Mouse (Mus musculus) stomach, postnatal 0 days (tissue): ENCODE measurements around the gene Dnaaf1. TPM values are rescaled to one million over a fixed set of nuclear protein-coding genes. Genes with fewer than 3 reads are reported as not detected.
A peak's percentile ranks its signal among the peaks of the same experiment; 100 is the strongest.

Experiments used
- ATAC-seq: fragments of 200-750 bp; cut with Nextera tagmentation; 2 replicates; pipeline ENCODE4 v1.8.0; 2017; ENCODE audit not compliant: low FRiP score, low TSS enrichment
- DNase-seq: peaks from one replicate; pipeline ENCODE4 v3.0.0-alpha.2; 2016; ENCODE audit warnings: low spot score
- H3K27ac ChIP-seq: fragments of 300-500 bp; sonication (generic); replicated peaks from 2 replicates; pipeline ENCODE4 v1.5.1; 2014; ENCODE audit warnings: mild to moderate bottlenecking, control low read depth
- H3K27me3 ChIP-seq: fragments of 300-500 bp; sonication (generic); 2 replicates; pipeline ENCODE4 v1.6.1; 2014; ENCODE audit warnings: low read length; ENCODE audit not compliant: control insufficient read depth, insufficient read depth
- H3K36me3 ChIP-seq: fragments of 300-500 bp; sonication (generic); 2 replicates; pipeline ENCODE4 v1.6.1; 2014; ENCODE audit warnings: low read length, mixed read lengths; ENCODE audit not compliant: control insufficient read depth, insufficient read depth
- H3K4me1 ChIP-seq: fragments of 300-500 bp; sonication (generic); replicated peaks from 2 replicates; pipeline ENCODE4 v1.6.1; 2014; ENCODE audit warnings: antibody characterized with exemption; ENCODE audit not compliant: control insufficient read depth, insufficient read depth
- H3K4me2 ChIP-seq: fragments of 300-500 bp; sonication (generic); replicated peaks from 2 replicates; pipeline ENCODE4 v1.6.1; 2014; ENCODE audit warnings: low read depth, mild to moderate bottlenecking, control low read depth, moderate library complexity
- H3K4me3 ChIP-seq: fragments of 300-500 bp; sonication (generic); 2 replicates; pipeline ENCODE4 v1.5.1; 2014; ENCODE audit warnings: low read depth, low read length, control low read depth
- H3K9ac ChIP-seq: fragments of 300-500 bp; sonication (generic); 2 replicates; pipeline ENCODE4 v1.6.1; 2014; ENCODE audit warnings: mild to moderate bottlenecking, low read length, control low read depth, mixed read lengths
- H3K9me3 ChIP-seq: fragments of 300-500 bp; sonication (generic); 2 replicates; pipeline ENCODE4 v1.6.1; 2016; ENCODE audit warnings: low read length; ENCODE audit not compliant: control insufficient read depth
- CTCF ChIP-seq: IDR thresholded peaks from 2 replicates; pipeline ENCODE4 v1.5.1; 2016; ENCODE audit warnings: antibody characterized with exemption, low read depth, mild to moderate bottlenecking, moderate library complexity
- EP300 ChIP-seq: optimal IDR thresholded peaks from 2 replicates; pipeline ENCODE3; 2016; ENCODE audit warnings: antibody characterized with exemption
- WGBS: fragments of 180-500 bp; shearing (Covaris S2); extraction: QIAGEN DNeasy Blood & Tissue Kit; methylation state at CpG from one replicate; pipeline ENCODE4 v1.1.7; 2014; 5-methylcytosine and 5-hydroxymethylcytosine counted together
- polyA plus RNA-seq: library from polyadenylated mRNA; unstranded; fragments of >200 nt; fragmentation: Nextera tagmentation; extraction: Ambion mirVana; gene quantifications from 2 replicates; pipeline ENCODE4 v1.2.1, GENCODE M21; 2015

The Dnaaf1 gene
- polyA plus RNA-seq, 1 experiment from 2014 or later: 0.24 TPM

GRCm38 (mm10) chr8:119575366-119575726, 311 bp downstream of the Dnaaf1 start:
- ATAC-seq (no peak), DNase-seq (no peak)
- TF ChIP-seq EP300: no peak
- TF ChIP-seq CTCF: no peak
- H3K36me3 ChIP-seq: no peaks in the 10 kb centered on the region
- H3K9ac ChIP-seq: peak overlapping the region; percentile 65
- peak overlapping the region; percentile 98 for H3K4me2 ChIP-seq
- no peaks in the 10 kb centered on the region for H3K27me3 ChIP-seq
- H3K9me3 ChIP-seq: no peaks in the 10 kb centered on the region
- WGBS: 2% methylated on average over 16 of the region's 16 CpGs
- H3K4me1 ChIP-seq: no peaks in the 10 kb centered on the region; the same call in 1 of the 2 replicates
- H3K4me3 ChIP-seq: peak overlapping the region; percentile 65
- no peak overlapping the region for H3K27ac ChIP-seq

DNA sequence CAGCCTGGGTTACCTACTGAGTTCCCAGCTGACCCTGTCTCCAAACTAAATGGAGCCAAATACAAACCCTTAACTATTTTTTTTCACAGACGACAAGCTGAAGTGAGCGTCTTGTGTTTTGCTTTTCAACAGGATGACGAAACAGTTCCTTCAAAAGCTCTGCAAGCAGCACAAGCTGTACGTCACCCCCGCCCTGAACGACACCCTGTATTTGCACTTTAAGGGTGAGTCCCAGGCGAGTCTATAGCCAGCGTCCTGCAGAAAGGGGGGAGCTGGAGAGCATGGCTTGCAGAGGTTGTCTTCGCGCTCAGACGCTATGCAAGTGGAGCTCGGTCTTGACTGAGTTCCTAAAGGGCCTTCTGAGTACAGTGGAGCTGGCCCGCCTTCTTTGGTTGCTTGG, 4.1 kb downstream of the Dnaaf1 start:
- Histone ChIP-seq H3K4me1 (no peaks in the 10 kb centered on the region; the same call in 1 of the 2 replicates), H3K9ac (no peak overlapping the region), H3K27ac (no peak overlapping the region), H3K36me3 (no peaks in the 10 kb centered on the region), H3K4me2 (no peak overlapping the region), H3K27me3 (no peaks in the 10 kb centered on the region), H3K4me3 (no peak overlapping the region), H3K9me3 (no peaks in the 10 kb centered on the region)
- WGBS: 25% methylated on average over 13 of the region's 13 CpGs
- DNase-seq: peak; percentile 69
- ATAC-seq: no peak
- no peak for TF ChIP-seq CTCF

GRCm38 (mm10) chr8:119580441-119581161, 5.6 kb downstream of the Dnaaf1 start:
- Histone ChIP-seq H3K9ac (no peak overlapping the region), H3K4me2 (no peak overlapping the region), H3K4me1 (no peaks in the 10 kb centered on the region), H3K27ac (no peak overlapping the region), H3K9me3 (no peaks in the 10 kb centered on the region), H3K27me3 (no peaks in the 10 kb centered on the region), H3K4me3 (no peak overlapping the region), H3K36me3 (no peaks in the 10 kb centered on the region)
- 65% methylated on average over 5 of the region's 5 CpGs for WGBS
- no peak for TF ChIP-seq EP300
- TF ChIP-seq CTCF: no peak
- DNase-seq: no peak
- ATAC-seq: no peak

DNA sequence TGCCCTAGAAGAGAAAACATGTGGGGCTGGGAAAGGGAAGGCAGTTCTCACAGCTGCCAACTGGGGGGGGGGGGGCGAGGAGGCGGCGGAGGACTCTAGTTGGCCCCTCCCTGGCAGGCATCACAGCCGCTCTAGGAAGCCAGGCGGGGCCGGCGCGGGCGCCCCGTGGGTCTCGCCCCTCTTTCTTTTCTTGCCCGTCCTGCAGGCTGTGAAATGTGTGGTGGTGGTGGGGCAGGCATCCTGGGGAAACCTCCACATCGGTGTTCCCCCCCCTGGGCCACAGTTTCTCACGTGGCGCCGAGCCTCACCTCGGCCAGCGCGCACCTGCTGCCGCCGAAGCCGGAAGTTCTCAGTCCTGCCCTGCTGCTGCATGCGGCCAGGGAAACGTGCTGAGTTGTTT, 10.9 kb downstream of the Dnaaf1 start:
- no peaks in the 10 kb centered on the region for H3K36me3 ChIP-seq
- no peaks in the 10 kb centered on the region for H3K4me1 ChIP-seq
- 8% methylated on average over 21 of the region's 24 CpGs for WGBS
- ATAC-seq (peak; percentile 71), DNase-seq (peak; percentile 76)
- H3K9ac ChIP-seq: peak overlapping the region; percentile 56
- no peaks in the 10 kb centered on the region for H3K9me3 ChIP-seq
- TF ChIP-seq EP300 (no peak), CTCF (0 out of 2 replicates have a peak, but pooled peaks have one; percentile 5)
- H3K27ac ChIP-seq: peak overlapping the region; percentile 53; the same call in 1 of the 2 replicates
- H3K4me3 ChIP-seq: peak overlapping the region; percentile 33
- H3K4me2 ChIP-seq: peak overlapping the region; percentile 62
- H3K27me3 ChIP-seq: no peaks in the 10 kb centered on the region

DNA sequence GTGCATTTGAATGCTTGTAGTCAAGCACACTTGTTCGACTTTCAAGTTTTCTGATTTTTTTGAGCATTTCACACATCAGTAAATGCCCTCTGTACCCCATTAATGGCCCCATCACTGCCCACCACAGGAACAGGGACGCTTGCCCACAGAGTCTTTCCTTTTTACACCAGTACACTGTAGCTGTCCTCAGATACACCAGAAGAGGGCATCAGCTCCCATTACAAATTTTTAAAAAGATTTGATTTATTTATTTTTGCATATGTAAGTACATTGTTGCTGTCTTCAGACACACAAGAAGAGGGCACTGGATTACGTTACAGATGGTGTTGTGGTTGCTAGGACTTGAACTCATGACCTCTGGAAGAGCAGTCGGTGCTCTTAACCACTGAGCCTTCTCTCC, 13.3 kb downstream of the Dnaaf1 start:
- Histone ChIP-seq H3K4me1 (no peaks in the 10 kb centered on the region), H3K9me3 (no peaks in the 10 kb centered on the region), H3K27ac (no peak overlapping the region), H3K4me3 (no peak overlapping the region), H3K36me3 (no peaks in the 10 kb centered on the region), H3K9ac (no peak overlapping the region), H3K4me2 (no peak overlapping the region), H3K27me3 (no peaks in the 10 kb centered on the region)
- TF ChIP-seq CTCF (peak; percentile 44), EP300 (no peak)
- DNase-seq: no peak
- no peak for ATAC-seq
- 67% methylated on average over 4 of the region's 4 CpGs for WGBS

GRCm38 (mm10) chr8:119588844-119589243, 13.8 kb downstream of the Dnaaf1 start:
- Histone ChIP-seq H3K36me3 (no peaks in the 10 kb centered on the region), H3K4me3 (no peak overlapping the region), H3K9ac (no peak overlapping the region), H3K4me1 (no peaks in the 10 kb centered on the region), H3K27ac (no peak overlapping the region), H3K9me3 (no peaks in the 10 kb centered on the region), H3K27me3 (no peaks in the 10 kb centered on the region), H3K4me2 (no peak overlapping the region)
- 29% methylated on average over 10 of the region's 10 CpGs for WGBS
- DNase-seq (no peak), ATAC-seq (no peak)
- TF ChIP-seq CTCF (no peak), EP300 (no peak)
